In the genomic region with DNA sequence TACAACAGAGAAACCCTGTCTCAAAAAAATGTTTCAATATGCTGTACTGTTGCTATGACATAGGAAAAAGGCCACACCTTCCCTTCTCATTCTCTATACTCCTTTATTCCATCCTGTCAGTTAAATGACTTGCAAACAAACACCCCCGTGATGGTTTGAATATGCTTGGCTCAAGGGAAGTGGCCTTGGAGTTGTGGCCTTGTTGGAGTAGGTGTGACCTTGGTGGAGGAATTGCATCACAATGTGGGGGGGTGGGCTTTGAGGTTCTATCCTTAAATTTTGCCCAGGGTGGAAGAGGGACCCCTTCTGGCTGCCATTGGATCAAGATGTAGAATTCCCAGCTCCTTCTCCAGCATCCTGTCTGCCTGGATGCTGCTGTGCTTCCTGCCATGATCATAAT, we compare ENCODE assay signal across 16 mouse cellular contexts.
"Had no signal": no experiment of that assay in that cellular context is flagged by ENCODE, and none has a peak within 500 bp of the region (broad histone marks: within the 10 kb centered on the region; RNA-seq: fewer than 3 reads in every experiment).

No protein-coding gene starts in this region.

- H3K9me3 ChIP-seq: neural tube, embryonic 13.5 days; neural tube, embryonic 15.5 days; stomach, embryonic 15.5 days had no signal

- H3K27ac ChIP-seq: neural tube, embryonic 13.5 days; neural tube, embryonic 15.5 days; stomach, embryonic 15.5 days; stomach, postnatal 0 days had no signal

- H3K27me3 ChIP-seq: neural tube, embryonic 13.5 days; neural tube, embryonic 15.5 days; stomach, embryonic 15.5 days had no signal

- H3K4me1 ChIP-seq: neural tube, embryonic 13.5 days; neural tube, embryonic 15.5 days; stomach, embryonic 15.5 days had no signal

- DNase-seq: retina, postnatal 1 day; right cerebral cortex, adult 18-20 months; right cerebral cortex, postnatal 14 days; right cerebral cortex, postnatal 25 days; right cerebral cortex, postnatal 4 days; spleen, adult 18-20 months; thymus, adult 18-20 months; thymus, adult 2 months; thymus, postnatal 14 days; thymus, postnatal 25 days; thymus, postnatal 36 days; thymus, postnatal 4 days had no signal

- H3K36me3 ChIP-seq: neural tube, embryonic 13.5 days; neural tube, embryonic 15.5 days; stomach, embryonic 15.5 days had no signal

- H3K4me3 ChIP-seq: neural tube, embryonic 13.5 days; neural tube, embryonic 15.5 days; stomach, embryonic 15.5 days had no signal
